Mouse (Mus musculus): ENCODE results near the gene Zfp831.

DNA sequence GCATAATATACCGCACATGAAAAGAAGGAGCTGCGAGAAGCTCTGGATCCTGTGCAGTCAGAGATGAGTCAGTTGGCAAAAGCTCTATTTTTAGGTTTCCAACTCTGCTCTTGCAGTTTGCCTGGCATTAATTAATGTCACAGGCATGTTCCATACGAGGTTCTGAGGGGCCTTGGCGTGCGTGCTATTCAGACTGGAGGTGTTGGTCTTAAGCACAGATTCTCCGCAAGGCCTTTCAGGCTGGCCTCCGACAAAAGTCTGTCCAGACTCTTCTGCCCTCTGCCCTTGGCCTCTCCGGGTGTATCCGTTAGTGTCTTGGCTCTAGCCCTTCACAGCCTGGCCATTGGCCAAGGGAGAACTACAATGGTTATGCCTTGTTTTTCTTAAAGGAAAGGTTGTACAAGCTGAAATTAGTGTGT lies 43.5 kb upstream of the Zfp831 start:
- TF ChIP-seq POLR2A (IDR thresholded peaks at IDR 0.05; ENCODE audit: borderline replicate concordance, extremely low read depth, low read depth, low read length): no peak
- TF ChIP-seq CTCF (IDR thresholded peaks at IDR 0.05; ENCODE audit: insufficient read depth, low read length): no peak
